Mouse (Mus musculus): Measurements from ENCODE around the gene Slc43a2. TPM values are rescaled to one million over a fixed set of nuclear protein-coding genes. Genes with fewer than 3 reads are reported as not detected.
"Not testable (repeated sequence)": the region's sequence is repeated elsewhere in the genome, so short reads cannot be mapped to it uniquely, and the experiment has no call there.

The Slc43a2 gene
- polyA plus RNA-seq, 1 experiment from 2014 or later = 16.5 TPM

DNA sequence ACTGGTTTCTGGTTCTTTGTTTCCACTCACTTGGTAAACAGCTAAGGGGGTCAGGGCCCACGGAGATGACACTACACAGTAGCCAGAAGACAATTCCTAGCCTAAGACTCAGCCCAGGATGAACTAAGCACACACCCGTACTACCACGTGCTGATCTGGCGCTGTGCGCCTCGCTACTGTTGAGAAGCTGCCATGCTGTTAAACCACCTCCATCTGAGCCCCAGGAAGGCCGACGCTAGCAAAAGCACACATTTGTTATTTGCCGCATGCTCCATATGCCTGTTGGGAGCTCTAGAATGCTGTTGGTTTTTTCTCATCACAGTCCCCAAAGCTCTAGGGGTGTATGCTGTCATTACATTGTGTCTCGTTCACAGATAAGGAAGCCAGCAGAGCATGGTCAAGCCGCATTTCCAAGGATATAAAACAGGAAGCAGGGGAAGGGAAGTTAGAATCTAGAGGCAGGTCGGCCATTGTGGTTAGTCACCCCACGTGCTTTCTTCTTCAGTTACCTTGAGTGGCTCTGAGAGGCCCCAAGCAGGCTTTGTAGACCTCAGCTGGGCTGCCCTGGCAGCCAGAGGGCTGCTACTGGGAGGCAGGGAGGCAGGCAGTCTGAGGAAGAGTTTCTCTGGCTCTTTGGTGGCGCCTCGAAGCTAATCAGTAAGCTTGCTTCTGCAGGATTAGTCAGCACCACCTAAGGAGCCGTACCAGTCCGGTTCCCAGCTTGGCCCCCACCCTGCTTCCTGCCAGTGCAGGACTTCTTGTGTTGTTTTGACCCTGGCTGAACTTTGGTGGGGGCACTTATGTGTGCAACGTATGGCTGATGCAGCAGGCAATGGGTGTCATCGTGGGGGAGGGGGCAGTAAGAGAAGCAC is 9.5 kb downstream of the Slc43a2 start:
- H3K4me1 ChIP-seq = peaks cover 17% of the 10 kb centered on the region
- H3K27me3 ChIP-seq = no peaks in the 10 kb centered on the region
- 80% methylated on average over 19 of the region's 19 CpGs for WGBS
- H3K4me2 ChIP-seq (replicated peaks) = no peak overlapping the region
- no peak overlapping the region for H3K27ac ChIP-seq
- peaks cover 15% of the 10 kb centered on the region; the same call in 1 of the 2 replicates for H3K36me3 ChIP-seq
- no peak overlapping the region for H3K9ac ChIP-seq
- no peak for ATAC-seq (ENCODE audit: low FRiP score)
- H3K4me3 ChIP-seq = no peak overlapping the region
- H3K9me3 ChIP-seq (replicated peaks) = no peaks in the 10 kb centered on the region

DNA sequence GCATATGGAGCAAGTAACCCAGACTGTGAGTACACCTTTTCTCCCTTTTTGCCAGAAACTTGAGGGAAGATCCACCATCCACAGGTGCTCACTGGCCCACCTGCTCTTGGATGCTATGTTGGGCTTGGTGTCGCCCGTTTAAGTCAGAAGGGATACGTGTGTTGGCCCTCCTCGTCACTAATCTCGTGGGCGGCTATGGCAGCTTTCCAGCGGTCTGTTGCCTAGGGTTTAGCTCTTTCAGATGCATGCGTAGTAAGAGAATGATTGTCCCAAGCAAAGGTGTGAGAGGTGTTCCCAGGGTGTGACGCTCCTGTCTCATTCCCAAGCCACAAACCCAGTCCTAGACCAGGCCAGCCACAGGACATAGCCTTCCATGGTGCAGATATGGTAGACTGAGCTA is 13.2 kb downstream of the Slc43a2 start:
- Histone ChIP-seq H3K9me3 (replicated peaks) (no peaks in the 10 kb centered on the region), H3K4me2 (replicated peaks) (no peak overlapping the region), H3K27ac (no peak overlapping the region), H3K36me3 (peaks cover 29% of the 10 kb centered on the region), H3K4me1 (peaks cover under 1% of the 10 kb centered on the region), H3K27me3 (no peaks in the 10 kb centered on the region), H3K4me3 (no peak overlapping the region), H3K9ac (no peak overlapping the region)
- ATAC-seq (ENCODE audit: low FRiP score) = no peak
- 87% methylated on average over 9 of the region's 9 CpGs for WGBS

- Histone ChIP-seq H3K9ac (no peak overlapping the region), H3K27me3 (no peaks in the 10 kb centered on the region), H3K4me2 (replicated peaks) (no peak overlapping the region), H3K4me1 (peaks cover 14% of the 10 kb centered on the region), H3K4me3 (no peak overlapping the region), H3K36me3 (peaks cover 29% of the 10 kb centered on the region), H3K27ac (no peak overlapping the region), H3K9me3 (replicated peaks) (no peaks in the 10 kb centered on the region)
- no peak for ATAC-seq (ENCODE audit: low FRiP score)
- 83% methylated on average over 4 of the region's 4 CpGs for WGBS
These were observed 14.6 kb downstream of the Slc43a2 start for GRCm38 (mm10) chr11:75546057-75546456.

DNA sequence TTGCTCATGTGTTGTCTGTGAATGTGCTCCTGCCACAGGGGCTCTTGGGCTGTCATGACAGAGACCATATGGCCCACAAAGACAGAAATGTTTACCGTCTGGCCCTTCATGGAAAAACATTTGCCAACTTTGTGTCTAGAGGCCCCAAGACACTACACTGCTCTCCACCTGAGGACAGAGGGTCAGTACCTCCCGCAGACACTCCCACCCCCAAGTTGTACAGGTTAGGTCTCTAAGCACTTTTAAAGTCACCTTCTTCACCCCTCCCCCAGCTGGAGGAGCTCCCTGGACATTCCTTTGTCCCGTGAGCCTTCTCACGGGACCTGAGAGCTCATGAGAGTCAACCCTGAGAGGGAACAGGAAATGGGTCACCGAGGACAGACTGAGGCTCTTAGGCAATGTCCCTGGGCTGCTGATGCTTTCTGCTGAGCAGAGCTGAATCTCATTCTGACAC is 18.2 kb downstream of the Slc43a2 start:
- H3K4me2 ChIP-seq (replicated peaks) = no peak overlapping the region
- 46% methylated on average over 5 of the region's 5 CpGs for WGBS
- H3K4me1 ChIP-seq = peaks cover 30% of the 10 kb centered on the region
- H3K27me3 ChIP-seq = no peaks in the 10 kb centered on the region
- peaks cover 25% of the 10 kb centered on the region for H3K36me3 ChIP-seq
- H3K4me3 ChIP-seq = no peak overlapping the region
- ATAC-seq (ENCODE audit: low FRiP score) = peak; percentile 49; the same call in 1 of the 2 replicates
- H3K27ac ChIP-seq = peak overlapping the region; percentile 55; the same call in 1 of the 2 replicates
- H3K9ac ChIP-seq = no peak overlapping the region
- H3K9me3 ChIP-seq (replicated peaks) = no peaks in the 10 kb centered on the region

GRCm38 (mm10) chr11:75550200-75550946 is 18.9 kb downstream of the Slc43a2 start:
- 44% methylated on average over 12 of the region's 12 CpGs for whole genome bisulfite sequencing
- Histone ChIP-seq H3K9me3 (replicated peaks) (no peaks in the 10 kb centered on the region), H3K27me3 (no peaks in the 10 kb centered on the region), H3K4me3 (no peak overlapping the region), H3K27ac (peak overlapping the region; percentile 55; the same call in 1 of the 2 replicates), H3K4me2 (replicated peaks) (no peak overlapping the region), H3K4me1 (peaks cover 30% of the 10 kb centered on the region), H3K36me3 (peaks cover 20% of the 10 kb centered on the region), H3K9ac (no peak overlapping the region)
- ATAC-seq (ENCODE audit: low FRiP score) = peak; percentile 77

GRCm38 (mm10) chr11:75551321-75551720 is 19.8 kb downstream of the Slc43a2 start:
- peaks cover 30% of the 10 kb centered on the region for H3K4me1 ChIP-seq

DNA sequence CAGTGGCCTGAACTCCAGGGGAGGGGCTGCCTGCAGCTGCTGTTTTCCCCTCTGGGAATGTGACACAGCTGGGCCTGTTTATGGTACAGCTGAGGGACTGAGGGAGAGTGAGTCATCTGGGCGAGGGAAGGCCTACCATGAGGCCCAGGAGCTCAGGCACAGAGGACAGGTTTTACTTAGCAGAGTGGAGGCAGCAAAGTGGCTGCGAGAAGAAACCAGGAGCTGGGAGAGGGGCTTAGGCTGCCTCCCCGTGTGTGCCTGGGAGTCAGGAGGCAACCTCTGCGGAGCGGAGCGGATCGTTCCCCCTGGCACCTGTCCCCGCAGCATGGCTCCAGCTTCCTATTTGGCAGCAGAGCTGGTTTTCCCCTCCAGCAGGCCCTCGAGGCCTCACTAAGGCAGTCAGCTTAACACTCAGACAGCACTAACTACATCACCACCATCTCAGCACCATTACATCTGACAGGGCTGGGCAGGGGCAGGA is 20.5 kb downstream of the Slc43a2 start:
- no peak overlapping the region for H3K4me3 ChIP-seq
- H3K9ac ChIP-seq = peak overlapping the region; percentile 35; the same call in 1 of the 2 replicates
- H3K4me1 ChIP-seq = peaks cover 30% of the 10 kb centered on the region
- H3K27ac ChIP-seq = peak overlapping the region; percentile 49; the same call in 1 of the 2 replicates
- peaks cover 5% of the 10 kb centered on the region; the same call in 1 of the 2 replicates for H3K36me3 ChIP-seq
- no peaks in the 10 kb centered on the region for H3K27me3 ChIP-seq
- H3K4me2 ChIP-seq (replicated peaks) = no peak overlapping the region
- 74% methylated on average over 9 of the region's 9 CpGs for WGBS
- H3K9me3 ChIP-seq (replicated peaks) = no peaks in the 10 kb centered on the region
- ATAC-seq (ENCODE audit: low FRiP score) = no peak

More at GRCm38 (mm10) chr11:75551321-75551720, 19.8 kb downstream of the Slc43a2 start:
- Histone ChIP-seq H3K27me3 (no peaks in the 10 kb centered on the region), H3K27ac (no peak overlapping the region), H3K4me2 (replicated peaks) (no peak overlapping the region), H3K36me3 (peaks cover 11% of the 10 kb centered on the region), H3K4me3 (no peak overlapping the region), H3K9me3 (replicated peaks) (no peaks in the 10 kb centered on the region), H3K9ac (no peak overlapping the region)
- ATAC-seq (ENCODE audit: low FRiP score) = no peak
- 81% methylated on average over 5 of the region's 5 CpGs for WGBS

DNA sequence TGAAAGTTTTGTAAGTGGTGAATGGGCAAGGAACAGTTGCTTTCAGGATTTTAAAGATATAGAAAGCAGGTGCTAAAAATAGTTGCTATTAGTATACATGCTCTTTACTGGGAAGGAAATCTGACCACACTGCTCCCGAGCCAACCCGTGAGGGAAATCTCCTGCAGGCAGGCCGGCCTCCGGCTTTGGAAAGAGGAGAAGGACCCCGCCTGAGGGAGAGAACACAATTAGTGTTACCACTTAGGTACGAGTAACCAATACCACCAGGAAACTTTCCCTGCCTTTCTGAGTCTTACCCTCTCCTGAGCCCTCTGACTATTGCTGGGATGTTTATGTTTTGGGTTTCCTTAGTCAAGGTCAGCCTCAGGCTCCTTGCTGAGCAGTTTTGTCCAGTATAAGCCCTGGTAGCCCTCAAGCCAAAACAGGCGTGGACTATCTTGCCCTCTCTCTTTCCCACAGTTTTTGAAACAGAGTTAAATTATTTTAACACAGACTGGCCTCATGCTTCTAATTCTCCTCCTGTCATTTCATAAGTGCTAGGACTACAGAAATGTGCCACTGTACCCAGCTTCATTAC is 21.5 kb downstream of the Slc43a2 start:
- Histone ChIP-seq H3K4me3 (no peak overlapping the region), H3K27ac (no peak overlapping the region), H3K36me3 (0 out of 2 replicates have a peak, but pooled peaks cover 5% of the 10 kb centered on the region), H3K9me3 (replicated peaks) (no peaks in the 10 kb centered on the region; the same call in 1 of the 2 replicates), H3K4me2 (replicated peaks) (no peak overlapping the region), H3K9ac (no peak overlapping the region), H3K27me3 (no peaks in the 10 kb centered on the region), H3K4me1 (peaks cover 30% of the 10 kb centered on the region)
- 48% methylated on average over 7 of the region's 7 CpGs for WGBS
- ATAC-seq (ENCODE audit: low FRiP score) = no peak

DNA sequence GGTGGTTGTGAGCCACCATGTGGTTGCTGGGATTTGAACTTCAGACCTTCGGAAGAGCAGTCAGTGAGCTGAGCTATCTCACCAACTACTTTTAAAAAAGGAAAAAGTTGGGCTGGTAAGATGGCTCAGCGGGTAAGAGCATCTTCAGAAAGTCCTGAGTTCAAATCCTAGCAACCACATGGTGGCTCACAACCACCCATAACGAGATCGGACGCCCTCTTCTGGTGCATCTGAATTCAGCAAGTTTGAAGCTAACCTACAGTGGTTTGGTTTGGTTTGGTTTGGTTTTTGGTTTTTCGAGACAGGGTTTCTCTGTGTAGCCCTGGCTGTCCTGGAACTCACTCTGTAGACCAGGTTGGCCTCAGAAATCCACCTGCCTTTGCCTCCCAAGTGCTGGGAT is 24.5 kb downstream of the Slc43a2 start:
- not testable (repeated sequence) for H3K9me3 ChIP-seq (replicated peaks); H3K9ac ChIP-seq; H3K36me3 ChIP-seq; H3K4me2 ChIP-seq (replicated peaks); H3K4me3 ChIP-seq; H3K27me3 ChIP-seq; H3K27ac ChIP-seq; ATAC-seq (ENCODE audit: low FRiP score)
- 93% methylated on average over 6 of the region's 6 CpGs for WGBS
- H3K4me1 ChIP-seq = peaks cover 16% of the 10 kb centered on the region

DNA sequence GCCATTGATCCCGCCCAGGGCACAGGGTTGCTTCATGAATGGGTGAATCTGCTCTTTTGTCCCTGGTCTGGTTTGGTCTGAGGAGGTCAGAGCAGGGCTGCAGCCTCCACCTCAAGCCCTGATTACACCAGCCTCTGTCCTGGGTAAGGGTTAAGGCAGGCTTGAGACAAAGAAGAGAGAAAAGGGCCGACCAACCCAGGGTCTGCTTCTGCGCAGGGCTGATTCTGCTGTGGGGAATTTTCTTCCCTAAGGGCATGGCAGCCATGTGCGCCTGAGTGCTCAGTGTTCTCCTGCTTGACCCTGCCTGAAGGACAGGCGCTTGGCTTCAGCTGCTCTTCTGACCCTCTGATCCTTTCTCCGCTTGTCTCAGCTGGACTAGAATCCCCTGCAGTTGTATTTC is 25.6 kb downstream of the Slc43a2 start:
- H3K27ac ChIP-seq = no peak overlapping the region
- no peaks in the 10 kb centered on the region for H3K27me3 ChIP-seq
- peaks cover 5% of the 10 kb centered on the region for H3K4me1 ChIP-seq
- ATAC-seq (ENCODE audit: low FRiP score) = no peak
- 74% methylated on average over 6 of the region's 6 CpGs for WGBS
- no peak overlapping the region for H3K4me2 ChIP-seq (replicated peaks)
- no peaks in the 10 kb centered on the region; the same call in 1 of the 2 replicates for H3K9me3 ChIP-seq (replicated peaks)
- no peak overlapping the region for H3K9ac ChIP-seq
- H3K4me3 ChIP-seq = no peak overlapping the region
- H3K36me3 ChIP-seq = 0 out of 2 replicates have a peak, but pooled peaks cover 11% of the 10 kb centered on the region

- WGBS = 91% methylated on average over 1 of the region's 1 CpGs
- no peak overlapping the region for H3K9ac ChIP-seq
- H3K9me3 ChIP-seq (replicated peaks) = no peaks in the 10 kb centered on the region; the same call in 1 of the 2 replicates
- no peak overlapping the region for H3K4me3 ChIP-seq
- H3K4me1 ChIP-seq = no peaks in the 10 kb centered on the region
- H3K27me3 ChIP-seq = no peaks in the 10 kb centered on the region
- no peak for ATAC-seq (ENCODE audit: low FRiP score)
- H3K27ac ChIP-seq = no peak overlapping the region
- no peak overlapping the region for H3K4me2 ChIP-seq (replicated peaks)
- H3K36me3 ChIP-seq = peaks cover 16% of the 10 kb centered on the region; the same call in 1 of the 2 replicates
These were observed 26.6 kb downstream of the Slc43a2 start for GRCm38 (mm10) chr11:75558101-75558500.

Data from hindbrain, embryonic 12.5 days (tissue).